Mouse (Mus musculus) fibroblast of lung, adult 2 months (primary cell): Measurements from ENCODE around the gene Dab2.

ENCODE experiments used
- DNase-seq: peaks from one replicate; pipeline ENCODE4 v3.0.0-alpha.2; 2011; ENCODE audit warnings: low read depth

Dab2 gene

GRCm38 (mm10) chr15:6299554-6299953, at the start of gene Dab2:
Dab2 (plus strand) TSS chr15:6299788.
- DNase-seq, result no peak

GRCm38 (mm10) chr15:6253471-6253870, 46.1 kb upstream of the Dab2 start:
- no peak for DNase-seq

GRCm38 (mm10) chr15:6254383-6254782, 45.2 kb upstream of the Dab2 start:
- no peak for DNase-seq

DNA sequence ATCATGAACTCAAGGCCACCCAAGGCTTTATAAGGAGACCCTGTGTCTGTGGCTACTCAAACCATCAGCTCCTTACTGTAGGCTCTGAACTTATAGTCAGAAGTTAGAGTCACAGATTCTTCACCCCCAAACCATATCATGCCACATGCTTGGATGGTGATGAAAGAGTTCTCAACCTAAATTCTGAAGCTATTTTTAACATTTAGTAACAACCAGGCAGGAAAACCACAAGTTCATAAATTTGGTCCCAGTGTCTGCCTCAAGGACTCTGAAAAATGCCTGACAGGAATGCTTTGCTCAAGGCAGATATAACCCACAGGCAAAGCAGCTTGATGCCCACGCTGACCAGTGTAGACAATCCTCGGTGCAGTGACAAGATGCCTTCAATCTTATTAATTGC, 42.5 kb upstream of the Dab2 start:
- DNase-seq, result no peak

GRCm38 (mm10) chr15:6259957-6260740, 39.4 kb upstream of the Dab2 start:
- no peak for DNase-seq

DNA sequence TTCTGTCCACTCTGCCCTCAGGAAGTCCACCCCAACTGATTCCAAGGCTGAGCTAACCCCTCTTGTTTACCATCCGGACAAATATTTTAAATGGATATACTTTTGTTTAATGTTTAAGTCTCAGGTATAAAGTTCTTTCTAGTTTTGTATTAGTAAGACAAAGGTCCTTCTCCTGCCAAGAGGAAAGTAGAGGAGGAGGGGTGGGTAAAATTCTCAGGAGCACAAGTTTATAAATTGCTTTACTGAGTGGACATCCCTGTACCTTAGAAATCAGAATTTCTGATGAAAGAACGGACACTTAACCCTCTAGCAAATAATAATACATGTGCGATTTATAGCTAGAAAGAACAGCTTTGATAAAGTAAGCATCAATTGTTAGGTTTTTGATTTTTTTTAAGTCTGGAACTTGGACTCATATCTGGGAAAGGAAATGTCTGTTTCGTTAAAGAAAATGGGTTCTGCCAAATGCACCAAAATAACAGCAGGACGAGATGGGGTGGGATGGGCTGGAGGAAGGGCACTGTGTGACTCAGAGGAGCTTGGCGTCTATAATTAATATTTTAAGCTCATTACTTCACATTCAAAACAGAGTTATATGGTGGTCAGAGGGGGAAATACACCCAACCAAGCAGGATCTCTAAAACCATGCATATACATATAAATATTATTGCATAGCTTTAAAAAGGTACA, 38.7 kb upstream of the Dab2 start:
- no peak for DNase-seq

DNA sequence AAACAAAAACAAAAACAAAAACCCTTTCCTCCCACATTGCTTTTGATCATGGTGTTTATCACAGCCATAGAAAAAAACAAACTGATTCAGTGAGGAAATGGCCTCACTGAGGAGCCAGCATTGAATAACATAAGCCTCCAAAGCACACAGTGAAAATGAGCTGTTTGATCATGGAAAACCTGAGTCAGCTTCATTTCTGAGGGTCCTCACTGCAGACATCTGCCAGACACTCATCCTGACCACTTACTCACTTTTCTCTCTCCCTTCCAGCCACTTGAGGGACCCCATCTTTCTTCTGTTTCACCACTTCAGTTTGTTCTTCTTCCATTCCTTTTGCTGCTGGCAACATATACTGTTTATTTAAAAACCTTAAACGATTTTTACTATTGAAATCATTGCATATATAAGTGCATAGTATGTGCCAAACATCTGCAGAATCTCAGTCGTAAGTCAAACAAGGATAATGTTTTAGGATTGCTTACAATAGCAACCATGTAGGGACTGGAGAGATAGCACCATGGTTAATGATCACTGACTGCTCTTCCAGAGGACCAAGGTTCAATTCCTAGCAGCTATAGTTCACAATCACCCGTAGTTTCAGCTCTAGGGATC, 32.3 kb upstream of the Dab2 start:
- DNase-seq, result no peak

GRCm38 (mm10) chr15:6278606-6279468, 20.8 kb upstream of the Dab2 start:
- DNase-seq, result no peak

- peak; percentile 70 for DNase-seq
These were observed 19.6 kb upstream of the Dab2 start for GRCm38 (mm10) chr15:6280021-6280451.

- no peak for DNase-seq
These were observed 16.3 kb upstream of the Dab2 start for GRCm38 (mm10) chr15:6283249-6283648.

GRCm38 (mm10) chr15:6296071-6296470, 3.5 kb upstream of the Dab2 start:
- no peak for DNase-seq

DNA sequence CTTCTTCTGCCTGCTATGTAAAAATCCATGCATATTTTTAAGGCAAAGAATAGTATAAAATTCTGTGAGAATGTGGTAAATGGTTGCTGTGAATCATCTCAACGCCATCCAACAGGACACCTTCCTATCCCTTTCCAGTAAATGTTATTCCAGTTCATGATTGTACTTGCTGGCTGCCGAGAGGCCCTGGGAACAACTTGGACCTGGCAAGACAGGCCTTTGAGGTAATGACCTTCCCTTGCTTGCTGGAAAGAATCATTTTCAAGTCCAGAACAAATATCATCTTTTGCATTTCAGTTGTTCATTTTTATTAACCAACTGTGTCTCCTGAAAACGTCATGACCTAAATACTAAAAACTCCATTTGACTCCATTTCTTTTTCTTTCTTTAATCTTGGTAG, 862 bp upstream of the Dab2 start:
- DNase-seq, result no peak

GRCm38 (mm10) chr15:6302219-6302618, 2.6 kb downstream of the Dab2 start:
- DNase-seq, result no peak

DNA sequence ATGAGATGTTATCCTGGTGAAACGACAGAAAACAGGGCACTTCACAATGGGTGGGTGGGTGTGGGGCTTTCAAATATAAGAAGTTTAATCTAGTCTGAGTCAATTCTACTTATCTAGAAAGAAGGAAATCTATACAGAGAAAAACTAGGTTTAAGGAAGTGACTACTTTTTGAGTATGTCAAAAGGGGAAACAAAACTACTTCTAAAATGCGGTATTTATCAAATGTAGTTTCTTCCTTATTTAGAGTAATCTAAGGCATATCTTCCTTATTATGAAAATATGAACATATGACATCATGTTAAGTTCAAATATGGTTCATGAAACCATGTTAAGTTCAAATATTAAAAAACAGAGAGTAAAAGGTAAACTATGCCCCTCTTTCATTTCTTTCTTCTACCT, 4.2 kb downstream of the Dab2 start:
- no peak for DNase-seq

- DNase-seq, result no peak
These were observed 10.0 kb downstream of the Dab2 start for GRCm38 (mm10) chr15:6309633-6310032.

DNA sequence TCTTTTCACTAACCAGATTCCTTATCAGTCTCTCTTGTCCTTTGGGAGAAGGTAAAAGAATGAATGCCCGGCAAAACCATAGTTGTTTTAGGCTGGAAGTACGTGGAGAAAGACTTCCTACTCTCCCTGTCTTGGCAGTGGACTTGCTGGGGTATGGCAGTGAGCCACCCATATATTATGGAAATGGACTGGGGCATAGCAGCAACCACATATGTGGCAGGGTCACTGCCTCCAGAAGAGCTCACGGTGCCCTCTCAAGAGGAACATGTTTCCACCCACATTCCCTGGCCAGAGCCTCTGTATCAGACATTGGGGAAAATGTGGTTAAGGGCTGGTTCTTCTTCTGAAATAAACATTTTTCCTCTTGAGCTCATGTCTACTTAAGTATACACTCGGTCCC, 10.8 kb downstream of the Dab2 start:
- no peak for DNase-seq

GRCm38 (mm10) chr15:6312396-6312795, 12.8 kb downstream of the Dab2 start:
- no peak for DNase-seq

- DNase-seq, result no peak
These were observed 19.8 kb downstream of the Dab2 start for GRCm38 (mm10) chr15:6319352-6319751.

- DNase-seq, result no peak
These were observed 20.9 kb downstream of the Dab2 start for GRCm38 (mm10) chr15:6320501-6320900.

DNA sequence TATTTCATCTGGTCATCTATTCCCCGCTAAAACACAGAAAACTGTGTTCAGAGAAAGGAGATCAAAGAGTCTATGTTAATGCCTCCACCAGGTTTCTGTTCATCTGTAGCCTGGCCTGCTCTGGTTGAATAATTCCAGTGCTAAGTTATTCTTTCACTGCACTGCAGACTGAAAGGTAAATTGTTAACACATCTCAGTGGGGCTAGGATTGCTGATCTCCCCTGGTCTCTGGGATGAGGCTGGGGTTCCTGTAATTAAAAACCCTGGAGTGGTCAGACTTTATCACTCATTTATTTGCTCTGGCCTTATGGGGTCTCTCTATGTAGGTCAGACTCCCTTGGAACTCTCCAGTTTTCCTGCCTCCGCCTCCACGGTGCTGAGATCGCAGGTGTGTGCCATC, 21.7 kb downstream of the Dab2 start:
- DNase-seq, result no peak

GRCm38 (mm10) chr15:6322311-6322710, 22.7 kb downstream of the Dab2 start:
- no peak for DNase-seq

DNA sequence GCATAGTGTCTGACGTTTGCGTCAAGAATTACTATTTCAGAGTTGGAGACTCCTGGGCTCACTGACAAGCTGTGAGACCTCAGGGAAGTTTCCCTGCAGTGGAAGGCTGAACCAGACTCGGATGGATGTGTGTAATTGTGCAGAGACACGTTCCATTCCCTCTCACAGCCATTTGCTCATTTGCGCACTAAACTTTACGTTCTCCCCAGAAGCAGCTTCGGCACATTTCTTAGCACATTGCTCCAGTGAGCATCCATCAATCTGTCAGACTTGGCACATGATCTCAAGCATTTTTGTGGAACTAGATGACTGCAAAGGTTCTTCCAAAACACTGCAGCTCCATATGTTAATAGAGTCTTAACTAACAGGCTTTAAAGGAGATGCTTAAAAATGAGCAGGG, 24.0 kb downstream of the Dab2 start:
- DNase-seq, result no peak
